Mouse (Mus musculus) urinary bladder, postnatal 36 days (tissue): Measurements from ENCODE around the gene Acoxl.

Experiments
- DNase-seq, 2 experiments: peaks; one replicate each; pipeline ENCODE4 v3.0.0; 2022; ENCODE audit warnings: low spot score in 2 of 2, mixed read lengths in 1 of 2

Acoxl gene

GRCm38 (mm10) chr2:127894890-127895289 is 56.2 kb downstream of the Acoxl start:
- DNase-seq = no peak

- no peak for DNase-seq
Observed at GRCm38 (mm10) chr2:127897718-127898117, 59.0 kb downstream of the Acoxl start.

GRCm38 (mm10) chr2:127904918-127905317 is 66.2 kb downstream of the Acoxl start:
- DNase-seq = no peak

GRCm38 (mm10) chr2:127906973-127907678 is 68.5 kb downstream of the Acoxl start:
- DNase-seq = no peak

- no peak for DNase-seq
Observed at GRCm38 (mm10) chr2:127907679-127908042, 69.0 kb downstream of the Acoxl start.

GRCm38 (mm10) chr2:127908881-127909280 is 70.2 kb downstream of the Acoxl start:
- DNase-seq = no peak

GRCm38 (mm10) chr2:127909790-127910189 is 71.1 kb downstream of the Acoxl start:
- DNase-seq = no peak

GRCm38 (mm10) chr2:127911579-127911978 is 72.9 kb downstream of the Acoxl start:
- DNase-seq = no peak

GRCm38 (mm10) chr2:127914047-127914446 is 75.4 kb downstream of the Acoxl start:
- DNase-seq = no peak

GRCm38 (mm10) chr2:127916804-127917410 is 78.2 kb downstream of the Acoxl start:
- DNase-seq = no peak

GRCm38 (mm10) chr2:127919740-127920139 is 81.1 kb downstream of the Acoxl start:
- no peak for DNase-seq

- DNase-seq = no peak
Observed at GRCm38 (mm10) chr2:127922036-127922901, 83.6 kb downstream of the Acoxl start.

GRCm38 (mm10) chr2:127923077-127923680 is 84.5 kb downstream of the Acoxl start:
- DNase-seq = no peak

GRCm38 (mm10) chr2:127926679-127927324 is 88.1 kb downstream of the Acoxl start:
- no peak for DNase-seq

- DNase-seq = no peak
Observed at GRCm38 (mm10) chr2:127927452-127928273, 89.0 kb downstream of the Acoxl start.

GRCm38 (mm10) chr2:127928279-127928678 is 89.6 kb downstream of the Acoxl start:
- no peak for DNase-seq

GRCm38 (mm10) chr2:127928871-127929270 is 90.2 kb downstream of the Acoxl start:
- DNase-seq = no peak

GRCm38 (mm10) chr2:127929939-127930715 is 91.5 kb downstream of the Acoxl start:
- no peak for DNase-seq

GRCm38 (mm10) chr2:127931576-127931975 is 92.9 kb downstream of the Acoxl start:
- DNase-seq = no peak

GRCm38 (mm10) chr2:127933531-127933931 is 94.9 kb downstream of the Acoxl start:
- no peak for DNase-seq
